Mouse (Mus musculus): ENCODE data around the gene Ano1. TPM values are rescaled to one million over a fixed set of nuclear protein-coding genes. Genes with fewer than 3 reads are reported as not detected.

The Ano1 gene
- polyA plus RNA-seq, 1 experiment from 2014 or later = 69.8 TPM

DNA sequence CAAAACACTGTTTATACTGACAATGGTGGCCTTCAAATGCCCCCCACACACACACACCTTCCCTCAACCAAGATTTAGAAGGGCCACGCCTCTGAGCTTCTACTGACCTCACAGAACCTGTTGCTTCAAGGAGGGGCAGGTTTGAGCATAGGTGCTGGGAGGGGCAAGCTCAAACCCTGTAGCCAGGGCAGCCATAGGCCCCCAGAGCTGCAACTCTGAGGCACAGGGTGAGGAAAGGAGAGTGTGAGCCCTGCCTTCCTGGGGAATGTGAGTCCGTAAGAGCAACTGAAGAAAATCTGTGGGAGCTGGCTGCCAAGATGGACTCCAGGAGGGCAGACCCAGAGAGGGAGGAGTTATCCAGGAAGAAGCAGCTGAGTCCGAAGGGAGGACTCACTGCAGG, 23.4 kb upstream of the Ano1 start:
- peak; percentile 47; the same call in 1 of the 2 replicates for ATAC-seq (ENCODE audit: insufficient number of reproducible peaks, insufficient read depth, low FRiP score, low read depth)
- Histone ChIP-seq H3K27ac (ENCODE audit: low read length) (no peak overlapping the region), H3K4me3 (ENCODE audit: low read depth, low read length) (no peak overlapping the region), H3K4me1 (ENCODE audit: control insufficient read depth, insufficient read depth, low read length) (peaks cover 14% of the 10 kb centered on the region), H3K4me2 (replicated peaks; ENCODE audit: low read depth, low read length) (no peak overlapping the region), H3K9ac (replicated peaks; ENCODE audit: low read depth, low read length) (no peak overlapping the region), H3K36me3 (ENCODE audit: control insufficient read depth, insufficient read depth, low read length) (no peaks in the 10 kb centered on the region), H3K9me3 (ENCODE audit: control insufficient read depth, low read depth, low read length) (no peaks in the 10 kb centered on the region), H3K27me3 (ENCODE audit: control insufficient read depth, insufficient read depth, low read length) (no peaks in the 10 kb centered on the region)
- WGBS = 59% methylated on average over 3 of the region's 3 CpGs

DNA sequence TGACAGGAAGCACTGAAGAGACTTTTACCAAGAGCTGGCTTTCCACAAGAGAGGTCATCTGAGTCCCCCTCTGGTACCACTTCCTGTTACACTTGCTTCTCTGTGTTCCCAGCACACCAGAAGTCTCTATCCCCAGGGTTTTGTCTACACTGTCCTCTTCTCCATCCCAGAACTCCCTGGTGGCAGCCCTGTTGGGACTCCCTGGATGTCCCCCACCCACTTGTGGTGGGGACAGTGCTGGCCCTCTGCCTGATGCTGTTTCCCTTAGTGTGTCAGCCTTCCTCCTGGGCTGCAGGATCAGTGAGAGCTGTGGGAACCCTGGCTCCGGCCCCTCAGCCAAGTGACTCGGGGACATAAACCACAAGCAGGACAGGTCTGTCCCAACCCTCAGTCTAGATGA, 22.5 kb upstream of the Ano1 start:
- Histone ChIP-seq H3K4me3 (ENCODE audit: low read depth, low read length) (no peak overlapping the region), H3K36me3 (ENCODE audit: control insufficient read depth, insufficient read depth, low read length) (no peaks in the 10 kb centered on the region), H3K9me3 (ENCODE audit: control insufficient read depth, low read depth, low read length) (no peaks in the 10 kb centered on the region), H3K27me3 (ENCODE audit: control insufficient read depth, insufficient read depth, low read length) (no peaks in the 10 kb centered on the region), H3K4me1 (ENCODE audit: control insufficient read depth, insufficient read depth, low read length) (peaks cover 23% of the 10 kb centered on the region), H3K27ac (ENCODE audit: low read length) (no peak overlapping the region), H3K9ac (replicated peaks; ENCODE audit: low read depth, low read length) (no peak overlapping the region), H3K4me2 (replicated peaks; ENCODE audit: low read depth, low read length) (no peak overlapping the region)
- no peak for ATAC-seq (ENCODE audit: insufficient number of reproducible peaks, insufficient read depth, low FRiP score, low read depth)
- 76% methylated on average over 2 of the region's 2 CpGs for WGBS

DNA sequence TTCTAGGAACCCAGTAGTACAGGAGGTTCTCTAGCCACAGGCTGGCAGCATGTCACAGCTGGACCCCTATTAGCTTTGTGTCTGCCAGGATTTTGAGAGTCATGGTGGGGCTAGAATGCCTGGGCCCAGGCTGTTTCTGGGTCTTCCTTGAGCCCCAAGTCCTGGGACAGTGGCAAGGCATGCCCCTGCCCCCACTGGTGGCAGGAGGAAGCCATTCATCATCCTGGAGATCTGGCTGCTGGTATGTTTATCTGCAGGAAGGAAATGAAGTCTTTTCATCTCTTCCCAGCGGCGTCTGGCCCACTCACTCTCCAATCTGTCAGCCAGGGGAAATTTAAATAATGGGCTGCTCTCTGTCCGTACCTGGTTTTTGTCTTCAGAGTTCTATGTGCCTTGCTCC, 18.3 kb upstream of the Ano1 start:
- Histone ChIP-seq H3K9ac (replicated peaks; ENCODE audit: low read depth, low read length) (no peak overlapping the region), H3K4me3 (ENCODE audit: low read depth, low read length) (no peak overlapping the region), H3K36me3 (ENCODE audit: control insufficient read depth, insufficient read depth, low read length) (no peaks in the 10 kb centered on the region), H3K4me1 (ENCODE audit: control insufficient read depth, insufficient read depth, low read length) (peaks cover 15% of the 10 kb centered on the region), H3K9me3 (ENCODE audit: control insufficient read depth, low read depth, low read length) (no peaks in the 10 kb centered on the region), H3K4me2 (replicated peaks; ENCODE audit: low read depth, low read length) (no peak overlapping the region), H3K27ac (ENCODE audit: low read length) (peak overlapping the region; percentile 48; the same call in 1 of the 2 replicates), H3K27me3 (ENCODE audit: control insufficient read depth, insufficient read depth, low read length) (no peaks in the 10 kb centered on the region)
- WGBS = 9% methylated on average over 3 of the region's 3 CpGs
- ATAC-seq (ENCODE audit: insufficient number of reproducible peaks, insufficient read depth, low FRiP score, low read depth) = no peak

DNA sequence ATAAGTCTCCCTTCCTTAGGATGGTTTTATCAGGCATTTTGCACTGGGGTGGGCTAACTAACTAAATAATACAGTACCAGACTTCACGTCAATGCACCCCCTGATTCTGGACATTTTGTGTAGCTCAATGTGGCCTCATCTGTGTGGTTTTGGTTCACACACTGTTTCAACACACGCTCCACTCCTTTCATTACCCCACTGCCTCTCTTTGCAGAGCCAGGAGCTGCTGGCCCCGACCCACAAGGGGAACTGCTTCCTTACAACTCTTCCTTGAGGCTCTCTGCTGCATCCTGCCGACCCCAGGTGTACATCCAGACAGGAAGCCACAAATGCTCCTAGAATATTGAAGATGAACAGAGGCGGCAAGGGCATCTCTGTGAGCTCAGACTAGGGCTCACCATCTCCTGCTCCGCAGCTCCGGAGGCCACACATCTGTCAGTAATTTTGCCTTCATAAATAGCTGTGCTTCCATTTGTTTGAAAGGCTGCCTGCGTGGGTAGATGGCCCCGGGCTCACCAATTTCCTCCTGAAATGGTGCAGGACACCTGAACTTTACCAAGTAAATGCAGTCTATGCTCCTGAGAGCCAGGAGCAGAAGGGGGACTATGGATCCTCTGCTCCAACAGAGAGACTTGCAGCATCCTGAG, 17.8 kb upstream of the Ano1 start:
- no peak overlapping the region for H3K4me3 ChIP-seq (ENCODE audit: low read depth, low read length)
- H3K4me1 ChIP-seq (ENCODE audit: control insufficient read depth, insufficient read depth, low read length) = peaks cover 15% of the 10 kb centered on the region
- peak overlapping the region; percentile 48; the same call in 1 of the 2 replicates for H3K27ac ChIP-seq (ENCODE audit: low read length)
- no peak overlapping the region for H3K4me2 ChIP-seq (replicated peaks; ENCODE audit: low read depth, low read length)
- H3K9me3 ChIP-seq (ENCODE audit: control insufficient read depth, low read depth, low read length) = no peaks in the 10 kb centered on the region
- no peak for ATAC-seq (ENCODE audit: insufficient number of reproducible peaks, insufficient read depth, low FRiP score, low read depth)
- no peaks in the 10 kb centered on the region for H3K36me3 ChIP-seq (ENCODE audit: control insufficient read depth, insufficient read depth, low read length)
- no peak overlapping the region for H3K9ac ChIP-seq (replicated peaks; ENCODE audit: low read depth, low read length)
- no peaks in the 10 kb centered on the region for H3K27me3 ChIP-seq (ENCODE audit: control insufficient read depth, insufficient read depth, low read length)
- WGBS = 31% methylated on average over 9 of the region's 9 CpGs

DNA sequence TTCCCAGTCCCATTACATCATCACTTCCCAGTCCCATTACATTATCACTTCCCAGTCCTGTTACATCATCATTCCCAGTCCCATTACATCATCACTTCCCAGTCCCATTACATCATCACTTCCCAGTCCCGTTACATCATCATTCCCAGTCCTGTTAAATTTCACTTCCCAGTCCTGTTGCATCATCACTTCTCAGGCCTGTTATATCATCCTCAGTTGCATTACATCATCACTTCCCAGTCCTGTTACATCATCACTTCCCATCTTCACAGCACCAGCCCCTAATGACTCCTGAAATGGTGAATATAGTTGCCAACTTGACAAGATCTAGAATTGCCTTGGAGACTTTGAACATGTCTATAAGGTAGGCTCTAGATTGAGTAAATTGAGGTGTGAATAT, 17.1 kb upstream of the Ano1 start:
- 83% methylated on average over 1 of the region's 1 CpGs for WGBS
- no peak overlapping the region; the same call in 1 of the 2 replicates for H3K27ac ChIP-seq (ENCODE audit: low read length)
- no peaks in the 10 kb centered on the region for H3K36me3 ChIP-seq (ENCODE audit: control insufficient read depth, insufficient read depth, low read length)
- H3K9me3 ChIP-seq (ENCODE audit: control insufficient read depth, low read depth, low read length) = no peaks in the 10 kb centered on the region
- ATAC-seq (ENCODE audit: insufficient number of reproducible peaks, insufficient read depth, low FRiP score, low read depth) = no peak
- H3K9ac ChIP-seq (replicated peaks; ENCODE audit: low read depth, low read length) = no peak overlapping the region
- no peaks in the 10 kb centered on the region for H3K27me3 ChIP-seq (ENCODE audit: control insufficient read depth, insufficient read depth, low read length)
- H3K4me3 ChIP-seq (ENCODE audit: low read depth, low read length) = no peak overlapping the region
- no peak overlapping the region for H3K4me2 ChIP-seq (replicated peaks; ENCODE audit: low read depth, low read length)
- peaks cover 15% of the 10 kb centered on the region for H3K4me1 ChIP-seq (ENCODE audit: control insufficient read depth, insufficient read depth, low read length)

DNA sequence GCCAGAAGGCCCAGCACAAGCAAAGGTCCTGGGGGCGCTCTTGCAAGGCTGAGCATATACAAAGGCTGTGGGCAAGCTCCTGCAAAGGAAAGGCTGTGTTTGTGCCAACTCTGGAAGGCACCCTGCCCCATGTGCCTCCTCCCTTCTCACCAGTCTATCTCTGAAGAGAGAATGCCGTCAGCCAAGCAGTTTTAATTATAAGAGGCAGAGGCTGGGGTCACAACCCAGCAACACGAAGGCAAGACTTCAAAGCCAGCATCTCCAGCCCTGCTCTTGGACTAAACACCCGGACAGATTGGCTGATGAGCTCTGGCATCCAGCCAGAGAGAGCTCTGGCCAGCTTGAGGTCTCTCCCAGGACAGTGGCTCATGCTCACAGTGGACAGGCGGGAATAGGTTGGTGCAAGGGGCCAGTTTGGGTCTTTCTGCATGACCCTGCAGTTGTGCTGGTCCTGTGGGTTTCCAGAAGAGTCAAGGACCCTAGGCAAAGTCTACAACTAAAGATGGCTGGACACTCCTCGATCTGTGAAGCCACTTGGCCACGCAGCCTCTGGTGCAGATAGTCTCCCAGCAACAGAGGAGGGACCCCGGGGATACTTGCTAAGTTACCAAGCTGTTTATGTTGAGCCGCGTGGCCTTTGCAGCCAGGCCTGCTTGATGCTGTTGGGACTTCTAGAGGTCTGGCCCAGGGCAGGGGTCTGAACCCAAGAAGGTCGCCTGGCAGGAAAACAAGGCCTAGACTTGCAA, 12.9 kb upstream of the Ano1 start:
- H3K36me3 ChIP-seq (ENCODE audit: control insufficient read depth, insufficient read depth, low read length) = no peaks in the 10 kb centered on the region
- ATAC-seq (ENCODE audit: insufficient number of reproducible peaks, insufficient read depth, low FRiP score, low read depth) = no peak
- no peak overlapping the region for H3K27ac ChIP-seq (ENCODE audit: low read length)
- H3K4me1 ChIP-seq (ENCODE audit: control insufficient read depth, insufficient read depth, low read length) = peaks cover 5% of the 10 kb centered on the region
- H3K4me3 ChIP-seq (ENCODE audit: low read depth, low read length) = no peak overlapping the region
- H3K9ac ChIP-seq (replicated peaks; ENCODE audit: low read depth, low read length) = no peak overlapping the region
- WGBS = 67% methylated on average over 11 of the region's 11 CpGs
- H3K4me2 ChIP-seq (replicated peaks; ENCODE audit: low read depth, low read length) = no peak overlapping the region
- no peaks in the 10 kb centered on the region for H3K9me3 ChIP-seq (ENCODE audit: control insufficient read depth, low read depth, low read length)
- H3K27me3 ChIP-seq (ENCODE audit: control insufficient read depth, insufficient read depth, low read length) = no peaks in the 10 kb centered on the region

DNA sequence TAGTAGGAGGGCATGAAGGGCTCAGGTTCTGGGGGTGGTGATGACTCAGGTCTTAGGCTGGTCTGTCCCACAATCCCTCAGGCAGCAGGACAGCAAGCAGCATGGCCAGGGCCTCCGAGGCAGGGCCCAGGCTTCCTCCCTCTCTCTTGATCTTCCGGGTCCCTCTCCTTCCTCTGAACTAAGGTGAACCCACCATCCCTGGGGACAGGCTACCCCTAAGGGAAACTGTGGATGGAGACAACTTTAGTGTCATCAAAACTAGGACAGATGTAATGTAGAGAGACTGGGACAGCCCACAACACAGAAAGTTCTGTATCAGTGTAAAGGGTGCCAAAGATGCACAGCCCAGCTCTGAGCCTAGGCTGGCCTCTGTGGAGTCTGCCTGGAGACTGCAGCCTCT, 12.2 kb upstream of the Ano1 start:
- Histone ChIP-seq H3K4me3 (ENCODE audit: low read depth, low read length) (no peak overlapping the region), H3K27me3 (ENCODE audit: control insufficient read depth, insufficient read depth, low read length) (no peaks in the 10 kb centered on the region), H3K4me1 (ENCODE audit: control insufficient read depth, insufficient read depth, low read length) (no peaks in the 10 kb centered on the region; the same call in 1 of the 2 replicates), H3K36me3 (ENCODE audit: control insufficient read depth, insufficient read depth, low read length) (no peaks in the 10 kb centered on the region), H3K4me2 (replicated peaks; ENCODE audit: low read depth, low read length) (no peak overlapping the region), H3K9me3 (ENCODE audit: control insufficient read depth, low read depth, low read length) (no peaks in the 10 kb centered on the region), H3K27ac (ENCODE audit: low read length) (no peak overlapping the region), H3K9ac (replicated peaks; ENCODE audit: low read depth, low read length) (no peak overlapping the region)
- 94% methylated on average over 2 of the region's 2 CpGs for WGBS
- ATAC-seq (ENCODE audit: insufficient number of reproducible peaks, insufficient read depth, low FRiP score, low read depth) = no peak

DNA sequence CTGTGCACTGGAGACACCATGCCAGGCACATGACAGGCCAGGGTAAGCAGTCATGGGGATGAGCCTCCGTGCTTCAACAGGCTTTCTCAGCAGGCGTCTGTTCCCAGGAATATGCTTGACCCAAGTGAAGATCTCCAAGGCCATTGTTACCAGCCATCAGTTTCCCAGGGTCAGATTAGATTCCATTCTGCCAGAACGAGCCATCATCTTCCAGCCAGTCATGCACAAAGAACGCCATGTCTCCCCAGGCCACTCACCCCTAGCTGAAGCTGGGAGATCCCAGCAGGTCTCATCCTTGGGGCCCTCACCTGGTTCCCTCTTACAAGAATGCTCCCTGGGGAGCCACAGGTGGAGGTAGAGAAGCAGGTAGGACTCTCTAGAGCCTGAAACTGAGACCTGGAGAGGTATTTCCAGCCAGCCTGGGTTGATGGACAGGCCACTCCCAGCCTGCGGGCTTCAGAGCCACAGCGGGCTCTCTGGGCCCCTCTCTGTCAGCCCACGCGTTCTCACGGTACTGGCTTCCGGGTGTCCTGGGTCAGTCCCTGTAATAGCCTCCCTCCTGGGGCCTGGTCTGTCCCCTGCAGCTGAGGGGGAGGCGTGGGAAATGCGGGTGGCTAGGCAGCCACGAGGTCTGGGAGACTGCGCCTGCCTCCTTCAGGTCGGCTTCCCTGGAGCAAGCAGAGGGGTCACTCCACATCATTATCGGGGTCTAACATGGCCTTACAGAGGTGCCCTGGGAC, 10.9 kb upstream of the Ano1 start:
- Histone ChIP-seq H3K27me3 (ENCODE audit: control insufficient read depth, insufficient read depth, low read length) (no peaks in the 10 kb centered on the region), H3K9me3 (ENCODE audit: control insufficient read depth, low read depth, low read length) (no peaks in the 10 kb centered on the region), H3K36me3 (ENCODE audit: control insufficient read depth, insufficient read depth, low read length) (no peaks in the 10 kb centered on the region), H3K27ac (ENCODE audit: low read length) (no peak overlapping the region), H3K4me2 (replicated peaks; ENCODE audit: low read depth, low read length) (no peak overlapping the region), H3K4me1 (ENCODE audit: control insufficient read depth, insufficient read depth, low read length) (no peaks in the 10 kb centered on the region; the same call in 1 of the 2 replicates), H3K9ac (replicated peaks; ENCODE audit: low read depth, low read length) (no peak overlapping the region), H3K4me3 (ENCODE audit: low read depth, low read length) (no peak overlapping the region)
- ATAC-seq (ENCODE audit: insufficient number of reproducible peaks, insufficient read depth, low FRiP score, low read depth) = no peak
- WGBS = 56% methylated on average over 16 of the region's 16 CpGs

All from stomach, embryonic 14.5 days (tissue).